Mouse (Mus musculus) CD8-positive naive resting alpha-beta T cell, adult 57 days (primary cell): ENCODE measurements around the gene Btbd35f29. TPM values are rescaled to one million over a fixed set of nuclear protein-coding genes. Genes with fewer than 3 reads are reported as not detected.

Experiments used
- total RNA-seq: library from RNA; stranded (reverse); gene quantifications from one replicate; pipeline ENCODE4 v1.2.4, GENCODE M21; 2023

Btbd35f29 gene
- not detected for total RNA-seq

GRCm38 (mm10) chrX:31117374-31117773 lies at the start of gene Btbd35f29:
Gene Btbd35f29 (plus strand): TSS chrX:31117674.

Other genes starting within 250 kb of the Btbd35f29 start
- not detected for gene Spin2f, start 136.2 kb downstream of the Btbd35f29 start, total RNA-seq
- gene Btbd35f26, start 218.8 kb downstream of the Btbd35f29 start, total RNA-seq: not detected